Mouse (Mus musculus) intestine, embryonic 14.5 days (tissue): ENCODE results near the gene Sstr3. TPM values are rescaled to one million over a fixed set of nuclear protein-coding genes. Genes with fewer than 3 reads are reported as not detected.

Experiments used
- ATAC-seq: fragments of 200-750 bp; cut with Nextera tagmentation; replicated peaks from 2 replicates; pipeline ENCODE4 v1.8.0; 2017; ENCODE audit warnings: low read depth, moderate number of reproducible peaks, moderate TSS enrichment, moderate library complexity; ENCODE audit not compliant: low FRiP score, low TSS enrichment
- DNase-seq: peaks from one replicate; pipeline ENCODE4 v3.0.0-alpha.2; 2018; ENCODE audit warnings: low spot score
- H3K27ac ChIP-seq: fragments of 300-500 bp; sonication (generic); 2 replicates; pipeline ENCODE4 v1.5.1; 2014; ENCODE audit warnings: low read depth, mild to moderate bottlenecking, control low read depth
- H3K27me3 ChIP-seq: fragments of 300-500 bp; sonication (generic); replicated peaks from 2 replicates; pipeline ENCODE4 v1.6.1; 2014; ENCODE audit warnings: low read length, control low read depth; ENCODE audit not compliant: control insufficient read depth, insufficient read depth
- H3K36me3 ChIP-seq: fragments of 300-500 bp; sonication (generic); 2 replicates; pipeline ENCODE4 v1.6.1; 2014; ENCODE audit warnings: low read length, control low read depth; ENCODE audit not compliant: control insufficient read depth, insufficient read depth
- H3K4me1 ChIP-seq: fragments of 300-500 bp; sonication (generic); replicated peaks from 2 replicates; pipeline ENCODE4 v1.6.1; 2014; ENCODE audit warnings: low read length, control low read depth, mixed read lengths; ENCODE audit not compliant: control insufficient read depth, insufficient read depth
- H3K4me2 ChIP-seq: fragments of 300-500 bp; sonication (generic); 2 replicates; pipeline ENCODE4 v1.6.1; 2014; ENCODE audit warnings: low read length
- H3K4me3 ChIP-seq: fragments of 300-500 bp; sonication (generic); 2 replicates; pipeline ENCODE4 v1.5.1; 2014; ENCODE audit warnings: low read depth, low read length, control low read depth, mixed read lengths
- H3K9ac ChIP-seq: fragments of 300-500 bp; sonication (generic); 2 replicates; pipeline ENCODE4 v1.6.1; 2014; ENCODE audit warnings: mild to moderate bottlenecking, low read length
- H3K9me3 ChIP-seq: fragments of 300-500 bp; sonication (generic); 2 replicates; pipeline ENCODE4 v1.6.1; 2016; ENCODE audit warnings: low read length, control low read depth; ENCODE audit not compliant: control insufficient read depth
- WGBS: fragments of 180-500 bp; shearing (Covaris S2); extraction: QIAGEN DNeasy Blood & Tissue Kit; methylation state at CpG from one replicate; pipeline ENCODE4 v1.1.7; 2014; 5-methylcytosine and 5-hydroxymethylcytosine counted together
- polyA plus RNA-seq: library from polyadenylated mRNA; unstranded; fragments of >200 nt; fragmentation: Nextera tagmentation; extraction: Ambion mirVana; gene quantifications from 2 replicates; pipeline ENCODE4 v1.2.1, GENCODE M21; 2014

Gene Sstr3
- polyA plus RNA-seq, 1 experiment from 2014 or later, result 0.22 TPM

- H3K4me1 ChIP-seq, result 0 out of 2 replicates have a peak, but pooled peaks cover 6% of the 10 kb centered on the region
- no peak for DNase-seq
- H3K9me3 ChIP-seq, result 0 out of 2 replicates have a peak, but pooled peaks cover 4% of the 10 kb centered on the region
- H3K4me2 ChIP-seq, result no peak overlapping the region
- no peak overlapping the region for H3K27ac ChIP-seq
- WGBS, result 66% methylated on average over 7 of the region's 7 CpGs
- no peak for ATAC-seq
- no peak overlapping the region for H3K9ac ChIP-seq
- H3K4me3 ChIP-seq, result no peak overlapping the region
- no peaks in the 10 kb centered on the region for H3K27me3 ChIP-seq
- no peaks in the 10 kb centered on the region for H3K36me3 ChIP-seq
Observed at GRCm38 (mm10) chr15:78508443-78508842, 36.0 kb downstream of the Sstr3 start.

GRCm38 (mm10) chr15:78505541-78505940 is 38.9 kb downstream of the Sstr3 start:
- DNase-seq (no peak), ATAC-seq (no peak)
- Histone ChIP-seq H3K4me2 (no peak overlapping the region), H3K27ac (no peak overlapping the region), H3K9me3 (0 out of 2 replicates have a peak, but pooled peaks cover 4% of the 10 kb centered on the region), H3K27me3 (no peaks in the 10 kb centered on the region), H3K4me3 (no peak overlapping the region), H3K4me1 (0 out of 2 replicates have a peak, but pooled peaks cover 6% of the 10 kb centered on the region), H3K9ac (no peak overlapping the region), H3K36me3 (no peaks in the 10 kb centered on the region)
- WGBS, result 82% methylated on average over 3 of the region's 3 CpGs

GRCm38 (mm10) chr15:78504816-78505215 is 39.7 kb downstream of the Sstr3 start:
- Histone ChIP-seq H3K36me3 (no peaks in the 10 kb centered on the region), H3K4me2 (no peak overlapping the region), H3K9me3 (0 out of 2 replicates have a peak, but pooled peaks cover 4% of the 10 kb centered on the region), H3K27me3 (no peaks in the 10 kb centered on the region), H3K9ac (no peak overlapping the region), H3K4me1 (0 out of 2 replicates have a peak, but pooled peaks cover 3% of the 10 kb centered on the region), H3K4me3 (no peak overlapping the region), H3K27ac (no peak overlapping the region)
- ATAC-seq (no peak), DNase-seq (no peak)
- 91% methylated on average over 5 of the region's 5 CpGs for WGBS

GRCm38 (mm10) chr15:78504013-78504412 is 40.5 kb downstream of the Sstr3 start:
- Histone ChIP-seq H3K9ac (no peak overlapping the region), H3K4me3 (no peak overlapping the region), H3K36me3 (no peaks in the 10 kb centered on the region), H3K4me2 (no peak overlapping the region), H3K27ac (no peak overlapping the region), H3K27me3 (no peaks in the 10 kb centered on the region), H3K4me1 (no peaks in the 10 kb centered on the region), H3K9me3 (0 out of 2 replicates have a peak, but pooled peaks cover 4% of the 10 kb centered on the region)
- no peak for ATAC-seq
- 78% methylated on average over 1 of the region's 1 CpGs for WGBS
- no peak for DNase-seq

GRCm38 (mm10) chr15:78502437-78503132 is 41.9 kb downstream of the Sstr3 start:
- H3K27ac ChIP-seq, result no peak overlapping the region
- H3K9me3 ChIP-seq, result 0 out of 2 replicates have a peak, but pooled peaks cover 4% of the 10 kb centered on the region
- no peaks in the 10 kb centered on the region for H3K36me3 ChIP-seq
- no peak overlapping the region for H3K4me2 ChIP-seq
- no peaks in the 10 kb centered on the region for H3K4me1 ChIP-seq
- no peaks in the 10 kb centered on the region for H3K27me3 ChIP-seq
- no peak overlapping the region for H3K4me3 ChIP-seq
- DNase-seq (no peak), ATAC-seq (no peak)
- 70% methylated on average over 18 of the region's 18 CpGs for WGBS
- H3K9ac ChIP-seq, result no peak overlapping the region

- Histone ChIP-seq H3K4me3 (no peak within 1 kb of the TSS), H3K9ac (no peak within 1 kb of the TSS), H3K4me1 (no peaks in the 10 kb centered on the region), H3K27ac (no peak within 1 kb of the TSS), H3K27me3 (no peaks in the 10 kb centered on the region), H3K36me3 (no peaks in the 10 kb centered on the region), H3K9me3 (no peaks in the 10 kb centered on the region), H3K4me2 (no peak within 1 kb of the TSS)
- 88% methylated on average over 11 of the region's 11 CpGs for WGBS
- DNase-seq (no peak), ATAC-seq (no peak)
Observed at GRCm38 (mm10) chr15:78494968-78495406, 49.5 kb downstream of the Sstr3 start, which contains the start of gene Il2rb. Gene Il2rb (minus strand): TSS chr15:78495271.

GRCm38 (mm10) chr15:78493401-78494010 is 51.0 kb downstream of the Sstr3 start:
- Histone ChIP-seq H3K27me3 (no peaks in the 10 kb centered on the region), H3K9me3 (no peaks in the 10 kb centered on the region), H3K4me2 (no peak overlapping the region), H3K4me1 (no peaks in the 10 kb centered on the region), H3K9ac (no peak overlapping the region), H3K27ac (no peak overlapping the region), H3K4me3 (no peak overlapping the region), H3K36me3 (no peaks in the 10 kb centered on the region)
- ATAC-seq, result no peak
- 77% methylated on average over 10 of the region's 10 CpGs for WGBS
- no peak for DNase-seq

- Histone ChIP-seq H3K4me1 (no peaks in the 10 kb centered on the region), H3K27ac (no peak overlapping the region), H3K4me3 (no peak overlapping the region), H3K9ac (no peak overlapping the region), H3K36me3 (no peaks in the 10 kb centered on the region), H3K9me3 (no peaks in the 10 kb centered on the region), H3K27me3 (no peaks in the 10 kb centered on the region), H3K4me2 (no peak overlapping the region)
- ATAC-seq (no peak), DNase-seq (no peak)
- WGBS, result 87% methylated on average over 3 of the region's 3 CpGs
Observed at GRCm38 (mm10) chr15:78491301-78491700, 53.2 kb downstream of the Sstr3 start.
